Mouse (Mus musculus): ENCODE results near the gene Hspg2. TPM values are rescaled to one million over a fixed set of nuclear protein-coding genes. Genes with fewer than 3 reads are reported as not detected.

Hspg2 gene
- total and polyA plus RNA-seq, 3 experiments = 1.3 to 14.0 (median 5.5) TPM

- peak within 1 kb of the TSS; percentile 98; the same call in 1 of the 2 replicates for H3K4me2 ChIP-seq (ENCODE audit: insufficient read depth, low read depth, poor library complexity, severe bottlenecking)
- H3K4me1 ChIP-seq (ENCODE audit: control insufficient read depth in 1 of 2, insufficient read depth in 2 of 2) = peaks cover 5 to 32% of the 10 kb centered on the region in 2 experiments
- in situ Hi-C loops (cut with MboI; ENCODE audit: low pct_ligation_motif_present, low pct_unique_long_range_greater_than_20kb, low sequenced_read_pairs) (no loop called here), dilution Hi-C loops (cut with MboI; ENCODE audit: extremely low pct_ligation_motif_present, extremely low pct_unique_long_range_greater_than_20kb, low sequenced_read_pairs) (no loop called here)
- peaks cover 0 to 19% of the 10 kb centered on the region in 2 experiments for H3K36me3 ChIP-seq (replicated peaks in 1 of 2; ENCODE audit: control insufficient read depth in 1 of 2, insufficient read depth in 1 of 2, low read length in 1 of 2)
- DNase-seq (ENCODE audit: extremely low read depth) = peak; percentile 98
- H3K9ac ChIP-seq (ENCODE audit: insufficient read depth, low read depth) = peak within 1 kb of the TSS; percentile 92
- peaks cover 2% of the 10 kb centered on the region for H3K27me3 ChIP-seq (replicated peaks)
- TF ChIP-seq CHD1 (IDR thresholded peaks at IDR 0.05; ENCODE audit: low read depth, low read length) = peak; percentile 33; the same call in 1 of the 2 replicates
- TF ChIP-seq GABPA (IDR thresholded peaks at IDR 0.05; ENCODE audit: insufficient replicate concordance, low read depth, low read length) = peak; percentile 95; the same call in 1 of the 2 replicates
- peak; percentile 84 for TF ChIP-seq MYC (IDR thresholded peaks at IDR 0.05; ENCODE audit: low read depth, low read length)
- peak; percentile 64 for TF ChIP-seq POLR2AphosphoS2 (IDR thresholded peaks at IDR 0.05; ENCODE audit: low read depth, low read length)
- TF ChIP-seq NELFE (IDR thresholded peaks at IDR 0.05; ENCODE audit: low read depth, low read length) = peak; percentile 95
- peak; percentile 89 for TF ChIP-seq NRF1 (IDR thresholded peaks at IDR 0.05; ENCODE audit: low read depth, low read length)
- TF ChIP-seq ETS1 (conservative IDR thresholded peaks at IDR 0.05; ENCODE audit: low read depth, low read length) = peak; percentile 25; the same call in 1 of the 2 replicates
- TF ChIP-seq TCF12 (IDR thresholded peaks at IDR 0.05; ENCODE audit: low read depth, low read length) = peak; percentile 66; the same call in 1 of the 2 replicates
- TF ChIP-seq MEF2A (IDR thresholded peaks at IDR 0.05; ENCODE audit: borderline replicate concordance, low read depth, low read length) = 0 out of 2 replicates have a peak, but pooled peaks have one; percentile 43
- no peak for TF ChIP-seq SMC3 (IDR thresholded peaks at IDR 0.05; ENCODE audit: low read depth, low read length)
- no peak for TF ChIP-seq ZKSCAN1 (IDR thresholded peaks at IDR 0.05; ENCODE audit: borderline replicate concordance, low read depth, low read length)
- peak; percentile 90 for TF ChIP-seq HCFC1 (IDR thresholded peaks at IDR 0.05; ENCODE audit: low read depth, low read length)
- TF ChIP-seq TBP (conservative IDR thresholded peaks at IDR 0.05; ENCODE audit: low read depth, low read length) = 0 out of 2 replicates have a peak, but pooled peaks have one; percentile 40
- TF ChIP-seq POLR2A (IDR thresholded peaks at IDR 0.05; ENCODE audit: low read depth, low read length) = peak; percentile 94
- TF ChIP-seq MAX (IDR thresholded peaks at IDR 0.05; ENCODE audit: low read length) = peak; percentile 84
- TF ChIP-seq KAT2A (IDR thresholded peaks at IDR 0.05; ENCODE audit: insufficient replicate concordance, low read length) = peak; percentile 99
- peak; percentile 86 for TF ChIP-seq BHLHE40 (IDR thresholded peaks at IDR 0.05; ENCODE audit: low read depth, low read length)
- TF ChIP-seq ZMIZ1 (IDR thresholded peaks at IDR 0.05; ENCODE audit: low read depth, low read length) = no peak; the same call in 1 of the 2 replicates
- no peak for TF ChIP-seq PAX5 (IDR thresholded peaks at IDR 0.05; ENCODE audit: low read length)
- TF ChIP-seq SIN3A (IDR thresholded peaks at IDR 0.05; ENCODE audit: low read length) = peak; percentile 84
- peak; percentile 88 for TF ChIP-seq ELF1 (IDR thresholded peaks at IDR 0.05; ENCODE audit: low read depth, low read length)
- TF ChIP-seq CTCF (conservative IDR thresholded peaks at IDR 0.05 in 1 of 2, IDR thresholded peaks at IDR 0.05 in 1 of 2; ENCODE audit: low read depth in 2 of 2, low read length in 2 of 2) = no peak
- TF ChIP-seq MAZ (IDR thresholded peaks at IDR 0.05; ENCODE audit: low read depth, low read length) = no peak
- peak; percentile 57 for TF ChIP-seq CHD2 (IDR thresholded peaks at IDR 0.05; ENCODE audit: low read length)
- peaks cover 44% of the 10 kb centered on the region for H3K79me2 ChIP-seq (replicated peaks; ENCODE audit: control insufficient read depth, extremely low read depth, insufficient read depth, poor library complexity, severe bottlenecking)
- H3K4me3 ChIP-seq (replicated peaks in 1 of 3; ENCODE audit: low read depth in 2 of 3, low read length in 2 of 3, poor library complexity in 1 of 3) = peak within 1 kb of the TSS; percentile 98 to 100 (median 99)
- peak within 1 kb of the TSS; percentile 97 for H3K27ac ChIP-seq (ENCODE audit: insufficient read depth, low read depth)
- H3K9me3 ChIP-seq (replicated peaks; ENCODE audit: low read length) = no peaks in the 10 kb centered on the region
These were observed 125.3 kb downstream of the Hspg2 start, which contains the start of gene Usp48 for GRCm38 (mm10) chr4:137593601-137594495. Usp48 (plus strand) TSS chr4:137593755.

All from CH12.LX (cell line).